Mouse (Mus musculus) urinary bladder, postnatal 0 days (tissue): Measurements from ENCODE around the gene Vmn1r209. TPM values are rescaled to one million over a fixed set of nuclear protein-coding genes. Genes with fewer than 3 reads are reported as not detected.

Experiments
- polyA plus RNA-seq: library from polyadenylated mRNA; unstranded; fragments of >200 nt; fragmentation: Nextera tagmentation; extraction: Ambion mirVana; gene quantifications from 2 replicates; pipeline ENCODE4 v1.2.1, GENCODE M21; 2015

Gene Vmn1r209
- polyA plus RNA-seq = not detected in 2 replicates

GRCm38 (mm10) chr13:22809582-22809981 lies at the start of gene Vmn1r209:
Gene Vmn1r209 (minus strand): TSS chr13:22809682.

GRCm38 (mm10) chr13:22857461-22857860 lies 48.0 kb upstream of the Vmn1r209 start, which contains the start of gene Vmn1r211:
Gene Vmn1r211 (minus strand): TSS chr13:22857561.

GRCm38 (mm10) chr13:22831248-22831647 lies 21.8 kb upstream of the Vmn1r209 start, which contains the start of gene Vmn1r210:
Gene Vmn1r210 (minus strand): TSS chr13:22831348.

GRCm38 (mm10) chr13:22777300-22777699 lies 32.2 kb downstream of the Vmn1r209 start, which contains the start of gene Vmn1r208:
Gene Vmn1r208 (minus strand): TSS chr13:22777400.

Other genes starting within 250 kb of the Vmn1r209 start
- gene Vmn1r205, start 216.7 kb downstream of the Vmn1r209 start, polyA plus RNA-seq = not detected in 2 replicates
- not detected in 2 replicates for gene Vmn1r206, start 185.4 kb downstream of the Vmn1r209 start, polyA plus RNA-seq
- not detected in 2 replicates for gene Vmn1r207-ps, start 80.1 kb downstream of the Vmn1r209 start, polyA plus RNA-seq
- gene Vmn1r208, start 32.3 kb downstream of the Vmn1r209 start, polyA plus RNA-seq = not detected in 2 replicates
- gene Vmn1r210, start 21.7 kb upstream of the Vmn1r209 start, polyA plus RNA-seq = not detected in 2 replicates
- gene Vmn1r211, start 47.9 kb upstream of the Vmn1r209 start, polyA plus RNA-seq = not detected in 2 replicates
- gene Vmn1r212, start 74.5 kb upstream of the Vmn1r209 start, polyA plus RNA-seq = not detected in 2 replicates
- not detected in 2 replicates for gene Vmn1r213, start 198.0 kb upstream of the Vmn1r209 start, polyA plus RNA-seq
- not detected in 2 replicates for gene Vmn1r214, start 220.7 kb upstream of the Vmn1r209 start, polyA plus RNA-seq